Mouse (Mus musculus): ENCODE measurements around the gene Tent4b. TPM values are rescaled to one million over a fixed set of nuclear protein-coding genes. Genes with fewer than 3 reads are reported as not detected.

The Tent4b gene
- polyA plus RNA-seq, 1 experiment from 2014 or later: 4.6 TPM

GRCm38 (mm10) chr8:88221353-88221752 is 22.3 kb downstream of the Tent4b start:
- H3K4me1 ChIP-seq (ENCODE audit: insufficient read depth): peaks cover 9% of the 10 kb centered on the region; the same call in 1 of the 2 replicates
- H3K4me3 ChIP-seq (ENCODE audit: low read depth, low read length): no peak overlapping the region
- ATAC-seq (no peak), DNase-seq (no peak)
- no peak overlapping the region for H3K9ac ChIP-seq (replicated peaks)
- TF ChIP-seq EP300 (IDR thresholded peaks at IDR 0.05; ENCODE audit: low read depth): no peak
- TF ChIP-seq CTCF (IDR thresholded peaks at IDR 0.05; ENCODE audit: low read depth): no peak
- no peak overlapping the region for H3K27ac ChIP-seq (ENCODE audit: low read depth)
- no peaks in the 10 kb centered on the region for H3K27me3 ChIP-seq (ENCODE audit: insufficient read depth, low read length)
- no peak overlapping the region for H3K4me2 ChIP-seq (ENCODE audit: low read depth, low read length)
- no peaks in the 10 kb centered on the region for H3K9me3 ChIP-seq (ENCODE audit: low read length)
- 57% methylated on average over 4 of the region's 4 CpGs for WGBS (ENCODE audit: insufficient replicate concordance)
- H3K36me3 ChIP-seq (replicated peaks; ENCODE audit: insufficient read depth, low read length): no peaks in the 10 kb centered on the region; the same call in 1 of the 2 replicates

- ATAC-seq (no peak), DNase-seq (no peak)
- Histone ChIP-seq H3K4me3 (ENCODE audit: low read depth, low read length) (no peak overlapping the region), H3K36me3 (replicated peaks; ENCODE audit: insufficient read depth, low read length) (no peaks in the 10 kb centered on the region; the same call in 1 of the 2 replicates), H3K9ac (replicated peaks) (no peak overlapping the region), H3K4me1 (ENCODE audit: insufficient read depth) (peaks cover 22% of the 10 kb centered on the region), H3K9me3 (ENCODE audit: low read length) (no peaks in the 10 kb centered on the region), H3K27me3 (ENCODE audit: insufficient read depth, low read length) (no peaks in the 10 kb centered on the region), H3K27ac (ENCODE audit: low read depth) (no peak overlapping the region), H3K4me2 (ENCODE audit: low read depth, low read length) (no peak overlapping the region)
- no peak for TF ChIP-seq CTCF (IDR thresholded peaks at IDR 0.05; ENCODE audit: low read depth)
- no peak for TF ChIP-seq EP300 (IDR thresholded peaks at IDR 0.05; ENCODE audit: low read depth)
- WGBS (ENCODE audit: insufficient replicate concordance): 87% methylated on average over 5 of the region's 5 CpGs
Observed at GRCm38 (mm10) chr8:88225358-88225757, 26.3 kb downstream of the Tent4b start.

GRCm38 (mm10) chr8:88227851-88228250 is 28.8 kb downstream of the Tent4b start:
- no peak overlapping the region for H3K4me3 ChIP-seq (ENCODE audit: low read depth, low read length)
- H3K27ac ChIP-seq (ENCODE audit: low read depth): no peak overlapping the region

GRCm38 (mm10) chr8:88228286-88228685 is 29.3 kb downstream of the Tent4b start:
- Histone ChIP-seq H3K4me3 (ENCODE audit: low read depth, low read length) (no peak overlapping the region), H3K27ac (ENCODE audit: low read depth) (peak overlapping the region; percentile 16; the same call in 1 of the 2 replicates), H3K36me3 (replicated peaks; ENCODE audit: insufficient read depth, low read length) (no peaks in the 10 kb centered on the region; the same call in 1 of the 2 replicates), H3K4me1 (ENCODE audit: insufficient read depth) (peaks cover 14% of the 10 kb centered on the region), H3K27me3 (ENCODE audit: insufficient read depth, low read length) (no peaks in the 10 kb centered on the region), H3K9ac (replicated peaks) (no peak overlapping the region), H3K9me3 (ENCODE audit: low read length) (no peaks in the 10 kb centered on the region), H3K4me2 (ENCODE audit: low read depth, low read length) (peak overlapping the region; percentile 0; the same call in 1 of the 2 replicates)
- TF ChIP-seq CTCF (IDR thresholded peaks at IDR 0.05; ENCODE audit: low read depth) (no peak), EP300 (IDR thresholded peaks at IDR 0.05; ENCODE audit: low read depth) (no peak)
- no peak for ATAC-seq
- WGBS (ENCODE audit: insufficient replicate concordance): 32% methylated on average over 1 of the region's 1 CpGs
- DNase-seq: no peak

More at GRCm38 (mm10) chr8:88227851-88228250, 28.8 kb downstream of the Tent4b start:
- no peak overlapping the region for H3K9ac ChIP-seq (replicated peaks)
- peak overlapping the region; percentile 0; the same call in 1 of the 2 replicates for H3K4me2 ChIP-seq (ENCODE audit: low read depth, low read length)
- H3K4me1 ChIP-seq (ENCODE audit: insufficient read depth): peaks cover 14% of the 10 kb centered on the region
- DNase-seq: no peak
- no peaks in the 10 kb centered on the region for H3K27me3 ChIP-seq (ENCODE audit: insufficient read depth, low read length)
- WGBS (ENCODE audit: insufficient replicate concordance): 67% methylated on average over 6 of the region's 6 CpGs
- no peak for TF ChIP-seq EP300 (IDR thresholded peaks at IDR 0.05; ENCODE audit: low read depth)
- no peak for TF ChIP-seq CTCF (IDR thresholded peaks at IDR 0.05; ENCODE audit: low read depth)
- no peaks in the 10 kb centered on the region; the same call in 1 of the 2 replicates for H3K36me3 ChIP-seq (replicated peaks; ENCODE audit: insufficient read depth, low read length)
- no peaks in the 10 kb centered on the region for H3K9me3 ChIP-seq (ENCODE audit: low read length)
- ATAC-seq: no peak

- no CpG with 5 or more reads among the region's 1 CpGs for WGBS (ENCODE audit: insufficient replicate concordance)
- DNase-seq (peak; percentile 24), ATAC-seq (no peak)
- Histone ChIP-seq H3K36me3 (replicated peaks; ENCODE audit: insufficient read depth, low read length) (no peaks in the 10 kb centered on the region; the same call in 1 of the 2 replicates), H3K4me1 (ENCODE audit: insufficient read depth) (peaks cover 14% of the 10 kb centered on the region), H3K9ac (replicated peaks) (no peak overlapping the region), H3K27me3 (ENCODE audit: insufficient read depth, low read length) (no peaks in the 10 kb centered on the region), H3K4me2 (ENCODE audit: low read depth, low read length) (no peak overlapping the region), H3K27ac (ENCODE audit: low read depth) (peak overlapping the region; percentile 16; the same call in 1 of the 2 replicates), H3K9me3 (ENCODE audit: low read length) (no peaks in the 10 kb centered on the region), H3K4me3 (ENCODE audit: low read depth, low read length) (no peak overlapping the region)
- TF ChIP-seq EP300 (IDR thresholded peaks at IDR 0.05; ENCODE audit: low read depth) (no peak), CTCF (IDR thresholded peaks at IDR 0.05; ENCODE audit: low read depth) (no peak)
Observed at GRCm38 (mm10) chr8:88228800-88229199, 29.8 kb downstream of the Tent4b start.

- Histone ChIP-seq H3K9ac (replicated peaks) (no peak overlapping the region), H3K4me3 (ENCODE audit: low read depth, low read length) (no peak overlapping the region), H3K4me1 (ENCODE audit: insufficient read depth) (peaks cover 9% of the 10 kb centered on the region; the same call in 1 of the 2 replicates), H3K4me2 (ENCODE audit: low read depth, low read length) (no peak overlapping the region), H3K27me3 (ENCODE audit: insufficient read depth, low read length) (no peaks in the 10 kb centered on the region), H3K27ac (ENCODE audit: low read depth) (0 out of 2 replicates have a peak overlapping the region, but pooled peaks have one; percentile 11), H3K36me3 (replicated peaks; ENCODE audit: insufficient read depth, low read length) (no peaks in the 10 kb centered on the region), H3K9me3 (ENCODE audit: low read length) (no peaks in the 10 kb centered on the region)
- no peak for ATAC-seq
- 60% methylated on average over 2 of the region's 2 CpGs for WGBS (ENCODE audit: insufficient replicate concordance)
- no peak for TF ChIP-seq EP300 (IDR thresholded peaks at IDR 0.05; ENCODE audit: low read depth)
- TF ChIP-seq CTCF (IDR thresholded peaks at IDR 0.05; ENCODE audit: low read depth): no peak
- DNase-seq: no peak
Observed at GRCm38 (mm10) chr8:88236666-88237065, 37.7 kb downstream of the Tent4b start.

Data from liver, postnatal 0 days (tissue).